Mouse (Mus musculus) forelimb bud, embryonic 11.5 days (tissue): ENCODE data around the gene Nup160.

ENCODE experiments used
- DNase-seq: peaks from one replicate; pipeline ENCODE4 v3.0.0-alpha.2; 2012; ENCODE audit warnings: low read depth, low spot score

Nup160 gene

DNA sequence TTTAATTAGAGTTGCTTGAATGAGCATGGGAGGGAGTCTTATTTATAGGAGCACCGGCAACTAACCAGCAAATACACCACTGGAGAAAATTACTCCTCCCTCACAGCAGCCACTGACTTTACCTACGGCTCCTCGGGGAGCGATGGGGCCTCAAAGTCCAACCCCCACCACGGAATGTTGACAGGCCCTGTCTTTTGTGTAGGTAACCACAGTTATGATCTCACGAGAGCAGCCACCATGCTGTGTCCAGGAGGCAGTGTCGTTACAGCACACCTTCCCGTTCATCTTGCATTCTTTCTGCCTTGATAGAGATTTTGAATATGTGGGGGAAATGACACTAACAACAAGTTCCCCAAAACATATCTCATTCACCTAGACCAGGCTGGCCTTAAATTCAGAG, at the start of gene Nup160:
Gene Nup160, plus strand, starts transcription at position 209 of the 400 bp plus-strand sequence.
- no peak for DNase-seq

DNA sequence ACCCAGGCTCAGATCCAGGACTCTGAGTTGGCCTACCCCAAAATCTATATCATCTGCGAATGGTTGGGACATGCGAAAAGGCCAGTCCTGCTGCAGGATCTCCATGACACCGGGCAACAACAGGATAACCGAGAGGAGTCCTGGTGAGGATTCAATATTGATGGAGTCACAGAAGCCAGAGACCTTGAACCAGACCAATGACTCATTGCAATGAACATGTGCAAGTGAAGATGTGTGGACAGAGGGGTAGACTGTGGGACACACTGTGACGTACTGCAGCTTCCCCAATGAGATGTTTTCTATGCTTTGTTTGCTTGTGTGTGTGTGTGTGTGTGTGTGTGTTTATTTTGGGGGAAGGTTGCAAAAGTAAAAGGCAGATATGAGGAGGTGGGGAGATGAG, 48.8 kb upstream of the Nup160 start:
- DNase-seq = no peak

DNA sequence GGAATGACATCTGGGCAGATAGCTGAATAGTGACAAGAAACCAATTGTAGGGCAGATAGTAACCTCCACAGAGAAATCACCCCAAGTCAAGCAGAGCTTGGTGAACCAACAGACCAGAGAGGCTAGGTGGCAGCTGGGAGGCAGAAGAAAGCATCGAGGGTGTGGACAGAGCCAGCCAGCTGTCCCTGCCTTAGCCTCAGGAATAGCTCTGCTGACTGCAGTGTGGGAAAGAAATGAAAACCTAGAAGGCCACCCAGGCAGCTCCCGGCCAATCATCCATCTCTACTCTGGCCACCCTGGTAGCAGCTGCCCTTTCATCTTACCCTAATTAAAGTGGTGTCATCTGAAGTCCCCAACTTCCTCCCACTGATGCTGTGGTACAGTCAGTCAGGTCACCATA, 47.5 kb upstream of the Nup160 start:
- no peak for DNase-seq

DNA sequence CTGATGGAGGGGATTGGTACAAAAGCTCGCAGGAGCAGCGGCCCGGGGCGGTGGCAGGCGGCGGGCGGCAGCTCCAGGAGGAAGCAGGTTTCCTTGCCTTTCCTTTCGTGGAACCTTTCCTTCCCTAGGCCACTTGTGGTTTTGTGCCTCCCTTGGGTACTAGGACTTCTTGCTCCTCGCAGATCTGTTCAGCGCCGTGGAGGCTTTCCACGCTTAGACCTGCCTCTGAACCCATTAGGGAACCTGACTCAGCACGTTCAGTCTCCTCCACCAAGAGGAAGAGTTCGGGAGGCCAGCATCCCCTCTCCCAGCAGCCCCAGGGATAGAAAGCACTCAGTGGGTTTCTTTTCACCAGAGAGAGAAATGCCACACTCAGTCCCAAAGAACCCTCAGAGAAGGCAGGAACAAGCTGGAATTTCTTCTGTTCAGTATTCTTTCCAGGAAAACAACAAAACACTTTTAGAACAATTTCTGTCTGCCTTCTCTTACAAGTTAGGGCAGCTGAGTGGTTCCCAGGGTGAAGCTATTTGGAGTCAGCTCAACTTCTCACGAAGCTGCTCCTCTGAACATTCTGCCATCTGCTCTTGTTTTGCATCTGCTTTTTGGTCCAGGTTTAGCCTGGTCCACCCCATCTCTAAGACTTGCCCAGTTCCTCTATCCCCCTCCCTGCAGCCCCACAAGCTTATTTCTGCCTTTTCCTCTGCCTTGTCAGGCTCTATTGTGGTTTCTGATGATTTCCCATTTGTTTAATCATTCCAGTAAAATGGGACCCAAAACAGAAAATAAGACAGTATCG, 44.9 kb upstream of the Nup160 start:
- DNase-seq = no peak

DNA sequence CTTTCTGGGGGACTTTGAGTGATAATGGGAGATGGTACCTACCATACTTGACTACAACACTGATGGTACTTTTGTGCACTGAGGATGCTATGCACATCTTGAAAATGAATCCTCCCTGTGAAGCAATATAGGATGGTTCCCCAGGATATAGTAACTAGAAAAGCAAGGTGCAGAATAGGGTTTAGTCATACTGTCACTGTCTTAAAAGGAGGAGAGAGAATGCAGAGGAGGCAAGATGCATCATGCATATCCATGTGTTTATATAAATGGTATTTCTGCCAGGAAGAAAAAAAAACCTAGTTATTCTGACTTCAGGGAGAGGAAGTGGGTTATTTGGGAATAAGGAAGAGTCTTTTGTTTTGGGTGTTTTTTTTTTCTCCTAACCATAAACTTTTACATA, 42.3 kb upstream of the Nup160 start:
- DNase-seq = no peak

DNA sequence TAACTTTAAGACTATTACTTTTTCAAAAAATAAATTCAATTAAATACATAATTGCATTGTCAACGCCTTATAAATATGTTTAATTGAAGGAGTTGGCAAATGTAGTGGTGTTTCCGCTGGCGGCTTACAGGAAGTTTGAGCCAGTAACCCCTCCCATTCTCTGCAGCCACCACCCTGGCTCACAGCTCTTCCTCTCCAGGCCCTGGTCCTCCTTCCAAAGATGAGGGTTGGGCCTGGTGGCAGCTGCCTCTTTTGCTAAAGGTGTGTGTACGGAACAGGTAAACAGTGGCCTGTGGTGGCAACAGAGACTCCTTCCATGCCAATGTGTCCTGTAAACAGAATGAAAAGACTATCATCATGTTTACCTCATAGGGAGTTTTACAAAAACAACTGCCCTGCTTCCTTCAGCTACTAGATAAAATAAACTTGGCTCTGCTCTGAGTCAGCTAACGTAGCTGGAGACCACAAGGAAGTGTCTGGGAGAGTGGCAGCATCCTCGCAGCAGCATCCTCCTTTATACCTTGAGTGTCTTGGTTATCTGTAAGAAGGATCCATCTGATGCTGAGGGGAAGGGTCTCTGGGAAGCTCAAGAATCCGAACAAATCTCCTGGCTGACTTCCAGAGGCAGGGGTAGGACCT, 41.8 kb upstream of the Nup160 start:
- no peak for DNase-seq

DNA sequence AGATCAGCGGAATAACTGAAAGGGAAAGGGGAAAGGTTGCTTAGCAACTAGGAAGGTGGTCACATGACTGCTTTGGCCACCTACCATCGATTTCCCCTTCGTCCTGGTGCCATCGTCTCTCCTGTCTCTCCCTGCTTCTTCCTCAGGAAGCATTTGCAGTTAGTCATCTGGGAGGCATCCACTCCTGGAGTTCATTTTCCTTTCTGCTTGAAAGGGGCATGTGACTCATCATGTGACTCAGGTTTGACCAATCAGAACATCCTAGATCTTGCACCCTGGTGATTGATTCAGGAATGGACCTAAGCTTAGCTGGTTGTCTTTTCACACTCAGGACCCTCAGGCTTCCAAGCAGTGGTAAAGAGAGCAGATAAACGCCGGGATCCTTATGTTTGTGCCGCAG, 40.2 kb upstream of the Nup160 start:
- no peak for DNase-seq

DNA sequence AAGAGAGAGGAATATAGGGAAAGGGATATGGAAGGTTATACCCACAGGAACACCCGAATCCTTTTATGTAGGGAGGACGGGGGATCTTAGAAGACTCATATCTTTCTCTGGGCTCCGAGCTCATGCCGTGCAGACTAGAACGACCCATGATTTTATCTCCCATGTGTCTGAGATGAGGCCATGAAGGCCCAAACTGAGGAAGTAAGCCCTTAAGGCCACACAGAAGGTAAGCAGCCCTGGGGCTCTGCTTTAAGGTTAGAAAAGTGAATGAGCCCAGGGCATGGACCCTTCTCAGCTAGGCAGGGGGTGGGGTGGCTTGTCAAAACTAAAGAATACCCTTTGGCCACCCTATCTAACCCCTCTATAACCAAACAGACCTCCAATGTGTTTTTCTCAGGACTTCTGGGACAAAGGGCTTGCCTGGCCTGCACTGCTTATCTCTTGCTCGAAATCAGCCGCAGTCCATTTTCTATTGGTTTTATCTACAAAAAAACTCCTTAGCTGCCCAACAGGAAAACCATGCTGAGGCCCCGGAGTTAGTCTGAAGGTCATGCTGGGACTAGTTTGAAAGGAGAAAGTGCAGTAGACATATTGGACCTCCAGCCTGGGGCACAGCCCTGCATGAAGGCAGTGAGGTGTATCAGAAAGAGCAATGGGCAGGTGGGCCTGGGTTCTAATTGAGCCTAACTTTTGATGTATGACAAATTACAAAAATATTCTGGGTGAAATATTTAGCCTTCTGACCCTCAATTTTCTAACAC, 37.8 kb upstream of the Nup160 start:
- no peak for DNase-seq

DNA sequence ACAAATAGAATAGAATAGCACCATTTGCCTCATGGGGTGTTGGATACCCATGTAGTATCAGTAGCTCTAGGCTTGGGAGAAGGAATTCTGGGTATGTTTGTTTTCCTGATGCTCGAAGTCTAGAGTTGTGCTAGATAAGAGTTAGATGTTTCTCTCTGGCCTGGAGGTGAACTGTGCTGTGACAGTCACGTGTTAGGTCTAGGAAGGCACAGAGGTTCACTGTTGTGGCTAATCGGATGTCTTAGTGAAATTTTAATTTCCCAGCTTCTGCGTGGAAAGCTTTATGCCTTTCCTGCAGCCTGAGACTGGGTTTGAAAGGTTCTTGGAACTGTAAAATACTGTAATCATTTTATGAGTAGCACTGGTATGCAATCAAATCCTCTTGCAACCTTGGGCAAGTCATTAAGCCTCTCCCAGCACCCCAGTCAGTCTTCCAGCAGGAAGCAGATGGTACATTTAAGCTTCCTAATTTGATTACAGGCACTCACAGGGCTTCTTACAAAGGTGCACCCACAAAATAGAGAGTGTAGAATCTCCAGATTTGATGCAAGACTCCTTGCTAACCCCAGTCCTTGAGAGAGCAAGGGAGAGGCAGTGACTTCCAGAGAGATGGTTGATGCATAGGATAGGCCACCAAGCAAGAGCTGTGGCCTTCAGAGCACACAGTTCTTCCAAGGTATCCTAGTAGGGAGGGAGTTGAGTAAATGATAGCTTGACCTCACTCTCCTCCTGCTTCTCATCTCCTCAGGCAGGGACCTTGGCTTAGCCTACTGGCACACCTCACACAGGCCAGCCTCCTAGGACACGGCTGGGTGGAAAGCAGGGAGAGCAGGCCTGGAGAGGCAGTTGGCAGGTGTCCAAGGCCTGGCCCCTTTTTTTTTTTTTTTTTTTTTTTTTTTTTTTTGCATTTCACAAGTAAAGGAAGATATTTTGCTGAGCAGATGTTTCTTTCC, 37.0 kb upstream of the Nup160 start:
- no peak for DNase-seq

DNA sequence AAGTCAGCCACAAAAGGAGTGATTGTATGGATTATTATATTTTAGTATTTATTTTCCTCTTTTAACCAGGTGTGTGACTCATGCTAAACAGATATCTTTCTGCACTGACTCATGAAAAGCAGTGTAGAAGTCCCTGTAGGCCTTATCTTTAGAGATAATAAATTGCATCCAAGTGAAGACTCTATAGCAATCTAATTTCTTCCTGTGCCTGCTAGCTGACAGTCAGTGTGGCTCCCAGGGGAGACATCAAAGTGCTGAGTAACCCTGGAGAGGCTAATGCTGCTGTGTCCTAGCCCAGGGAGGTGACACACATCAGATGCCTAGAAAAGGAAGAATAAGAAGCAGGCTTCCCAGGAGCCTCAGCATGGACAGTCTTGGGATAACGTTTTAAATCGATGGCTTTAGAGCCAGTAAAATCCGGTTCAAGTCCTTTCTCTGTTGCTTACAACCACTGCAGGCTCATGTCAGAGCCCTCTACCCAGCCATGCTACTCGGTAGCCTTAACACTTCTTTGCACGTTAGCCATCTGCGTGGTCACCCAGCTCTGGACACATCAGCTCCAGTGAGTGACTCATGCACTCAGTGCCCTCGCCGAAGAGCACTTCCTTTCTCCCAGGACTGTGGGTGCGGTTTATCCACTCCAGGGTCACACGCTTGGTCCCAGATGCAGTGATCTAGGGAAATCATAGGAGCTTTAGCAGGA, 35.9 kb upstream of the Nup160 start:
- no peak for DNase-seq

DNA sequence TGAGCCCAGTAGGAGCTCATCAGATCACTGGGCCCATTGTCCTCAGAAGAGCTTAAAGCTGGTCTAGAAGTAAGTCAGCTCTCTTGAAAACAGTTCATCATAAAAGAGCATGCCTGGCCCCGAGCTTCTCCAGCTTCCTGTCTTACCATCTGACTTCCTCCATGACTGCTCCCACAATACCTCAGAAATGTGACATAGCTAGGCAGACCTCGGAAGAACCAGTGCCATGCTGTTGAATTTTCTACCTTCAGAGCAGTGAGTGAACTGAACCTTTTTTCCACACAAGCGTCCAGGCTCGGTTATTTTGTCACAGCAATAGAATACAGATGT, 35.3 kb upstream of the Nup160 start:
- no peak for DNase-seq

DNA sequence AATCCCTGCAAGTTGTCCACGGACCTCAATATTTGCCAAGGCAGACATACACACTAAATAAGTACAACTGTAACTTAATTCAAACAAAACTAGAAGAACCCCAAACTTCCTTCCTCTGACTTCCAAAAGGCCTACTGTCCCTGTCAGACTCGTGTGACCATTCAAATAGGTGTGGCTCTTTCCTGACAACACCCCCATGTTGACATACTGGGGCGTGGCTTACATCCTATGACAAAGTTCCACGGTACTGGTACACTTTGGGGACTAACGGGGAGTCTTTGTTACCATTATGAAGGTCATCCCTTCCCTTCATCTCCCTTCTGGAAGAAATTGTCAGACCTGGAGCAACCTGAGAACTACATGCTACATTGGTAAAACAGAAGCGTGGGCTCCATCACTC, 29.9 kb upstream of the Nup160 start:
- no peak for DNase-seq

DNA sequence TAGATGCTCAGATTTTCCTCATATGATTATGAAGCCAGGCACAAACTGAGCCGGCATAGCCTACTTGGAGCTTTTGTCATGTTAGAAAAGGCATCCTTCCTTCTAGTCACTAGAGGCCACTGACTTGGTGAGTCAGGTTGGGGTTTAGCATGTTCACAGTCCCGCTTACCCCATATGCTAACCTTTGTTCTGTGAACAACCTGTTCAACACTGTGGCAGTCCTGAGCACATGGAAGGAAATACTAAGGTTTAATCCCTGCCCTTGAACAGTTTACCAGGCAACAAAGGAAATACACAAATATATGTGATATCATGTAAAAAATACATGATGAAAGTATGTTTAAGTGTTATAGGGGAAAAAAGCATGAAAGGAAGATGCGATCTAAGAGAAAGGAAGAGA, 27.6 kb upstream of the Nup160 start:
- DNase-seq = no peak

DNA sequence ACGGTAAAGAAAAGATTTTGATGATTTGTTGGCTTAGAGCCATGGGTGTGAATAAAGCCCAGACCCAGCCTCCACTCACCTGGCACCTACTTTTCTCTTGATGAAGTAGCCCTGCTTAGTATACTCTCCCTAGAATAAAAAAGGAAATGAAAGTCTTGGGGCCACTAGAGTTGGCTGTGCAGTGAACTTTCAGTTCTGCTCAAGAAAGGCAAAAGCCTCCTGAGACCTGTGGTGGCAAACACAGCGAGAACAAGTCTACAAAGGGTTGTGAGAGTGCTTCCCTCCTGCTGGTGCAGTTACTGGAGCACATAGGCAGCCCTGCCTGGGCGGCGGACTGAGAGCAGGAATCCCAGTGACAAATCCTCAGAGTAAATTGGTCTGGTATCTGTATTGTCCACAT, 27.1 kb upstream of the Nup160 start:
- no peak for DNase-seq

DNA sequence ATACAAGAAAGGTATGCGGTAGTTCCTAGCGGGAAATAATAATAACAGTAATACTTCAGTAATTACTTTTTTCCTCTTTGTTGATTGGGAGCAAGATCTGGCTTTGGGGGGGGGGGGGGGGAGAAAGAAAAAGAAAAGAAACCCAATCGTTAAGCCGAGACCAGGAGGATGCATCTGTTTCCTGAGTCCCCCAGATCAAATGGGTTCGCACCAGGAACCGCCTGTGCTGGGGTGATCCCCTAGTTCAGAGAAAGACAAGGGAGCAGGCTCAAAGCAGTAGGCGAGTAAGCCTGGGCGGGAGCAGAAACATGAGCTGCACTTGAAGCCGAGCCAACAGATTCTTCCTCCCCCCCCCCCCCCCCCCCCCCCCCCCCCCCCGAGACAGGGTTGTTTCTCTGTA, 24.9 kb upstream of the Nup160 start:
- DNase-seq = no peak

DNA sequence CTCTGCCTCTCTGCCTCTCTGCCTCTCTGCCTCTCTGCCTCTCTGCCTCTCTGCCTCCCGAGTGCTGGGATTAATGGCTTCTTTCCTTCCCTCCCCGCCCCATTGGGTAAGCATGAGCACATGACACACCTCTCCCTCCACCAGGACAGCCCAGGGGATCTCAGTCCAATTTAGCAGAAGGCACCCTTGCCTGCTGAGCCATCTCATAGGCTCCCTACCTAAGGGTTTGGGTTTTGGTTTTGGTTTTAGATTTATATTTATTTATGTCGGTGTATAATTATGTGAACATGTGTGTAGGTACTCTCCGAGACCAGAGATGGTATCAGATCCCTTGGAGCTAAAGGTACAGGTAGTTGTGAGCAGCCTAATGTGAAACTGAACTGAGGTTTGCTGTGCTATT, 24.0 kb upstream of the Nup160 start:
- no peak for DNase-seq

DNA sequence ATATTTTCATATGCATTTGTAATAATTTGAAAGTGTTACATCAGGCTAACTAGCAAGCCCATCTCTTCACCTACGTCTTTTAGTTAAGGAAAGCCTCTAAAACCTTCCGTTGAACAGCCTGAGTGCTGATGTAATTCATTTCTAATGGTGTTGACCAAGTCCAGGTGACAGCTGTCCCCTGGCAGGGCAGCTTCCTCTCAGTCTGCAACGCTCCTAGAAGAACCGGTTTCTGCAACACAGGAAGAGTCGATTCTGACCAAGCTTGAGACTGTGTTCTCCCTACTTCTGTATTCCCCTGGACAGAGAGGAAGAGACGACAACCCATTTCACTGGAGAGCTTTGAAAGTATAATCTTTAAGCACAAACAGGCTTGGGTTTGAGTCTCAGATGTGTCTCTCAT, 21.6 kb upstream of the Nup160 start:
- no peak for DNase-seq

DNA sequence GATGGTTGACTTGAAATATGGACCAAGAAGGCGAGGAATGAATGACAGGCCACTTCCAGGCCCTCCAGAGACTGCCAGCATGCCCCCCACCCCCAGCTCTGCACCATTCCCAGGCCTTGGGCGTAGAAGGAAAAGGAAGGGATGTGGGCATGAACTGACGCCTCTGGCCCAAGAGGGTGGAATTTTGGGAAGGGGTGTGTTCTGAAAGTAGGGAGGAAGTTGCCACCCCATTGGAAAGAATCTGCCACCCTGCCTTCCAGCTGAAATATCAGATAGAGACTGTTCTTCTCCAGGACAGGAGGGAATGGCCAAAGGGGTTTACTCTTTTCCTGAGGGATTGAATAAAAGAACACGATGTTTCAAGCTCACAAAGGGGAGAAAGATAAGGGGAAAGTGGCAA, 18.4 kb upstream of the Nup160 start:
- DNase-seq = no peak

DNA sequence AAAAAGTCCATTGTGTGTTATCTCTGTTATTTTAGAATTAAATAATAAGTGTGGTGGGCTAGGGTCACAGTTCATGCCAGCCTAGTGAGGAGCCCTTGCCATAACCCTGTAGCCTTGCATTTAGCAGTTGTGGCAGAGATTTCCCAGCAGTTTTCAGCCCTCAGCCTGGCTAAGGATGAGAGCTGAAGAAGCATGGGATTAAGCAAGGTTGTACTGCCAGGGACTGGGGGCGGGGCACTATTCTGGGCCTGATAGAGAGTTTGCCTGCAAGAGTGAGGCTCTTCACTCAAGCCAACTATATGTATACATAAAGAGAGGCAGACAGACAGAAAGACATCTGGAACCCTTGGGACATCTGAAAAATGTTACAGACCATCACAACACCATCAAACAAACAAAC, 18.0 kb upstream of the Nup160 start:
- no peak for DNase-seq

DNA sequence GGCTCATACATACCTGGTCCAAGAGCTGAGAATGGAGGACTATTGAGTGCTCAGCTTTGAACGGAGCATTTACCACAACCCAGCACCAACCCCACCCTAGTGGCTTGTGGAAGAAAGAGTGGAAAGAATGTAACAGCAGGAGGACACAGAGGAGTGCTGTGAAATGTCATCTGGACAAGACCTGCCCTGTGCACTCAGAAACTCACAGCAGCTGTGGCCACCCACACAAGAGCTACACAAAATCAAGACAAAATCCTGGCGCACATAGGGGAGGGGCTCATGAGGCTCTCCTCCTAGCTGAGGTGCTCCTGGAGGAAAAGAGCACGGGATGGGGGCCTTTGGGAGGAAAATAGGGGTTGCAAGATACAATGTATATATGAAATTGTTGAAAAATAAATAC, 17.4 kb upstream of the Nup160 start:
- no peak for DNase-seq

DNA sequence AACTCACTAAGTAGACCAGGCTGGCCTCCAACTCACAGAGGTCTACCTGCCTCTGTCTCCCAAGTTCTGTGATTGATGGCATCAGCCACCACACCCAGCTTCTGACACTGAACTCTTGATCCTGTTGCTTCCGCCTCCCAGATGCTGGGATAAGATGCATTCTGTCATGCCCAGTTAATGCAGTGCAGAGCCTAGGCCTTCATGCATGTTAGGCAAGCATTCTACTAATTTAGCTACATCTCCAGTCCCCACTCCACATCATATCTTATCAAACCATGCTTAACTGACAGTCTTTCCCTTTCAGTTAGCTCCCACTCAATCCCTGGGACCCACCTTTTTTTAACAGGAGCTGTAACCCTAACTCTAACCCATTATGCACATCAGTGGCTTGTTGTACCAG, 16.1 kb upstream of the Nup160 start:
- no peak for DNase-seq
